Mouse (Mus musculus) olfactory bulb, adult 2 months (tissue): ENCODE measurements around the gene Map4.

ENCODE experiments used
- CTCF ChIP-seq: fragments of 200-500 bp; IDR thresholded peaks from 2 replicates; pipeline ENCODE4 v1.5.1; 2012; ENCODE audit warnings: low read depth, mild to moderate bottlenecking, low read length, moderate library complexity; ENCODE audit not compliant: insufficient read depth
- POLR2A ChIP-seq: fragments of 200-500 bp; IDR thresholded peaks from 2 replicates; pipeline ENCODE4 v1.6.1; 2012; ENCODE audit warnings: mild to moderate bottlenecking, low read depth, low read length, moderate library complexity; ENCODE audit not compliant: insufficient read depth

DNA sequence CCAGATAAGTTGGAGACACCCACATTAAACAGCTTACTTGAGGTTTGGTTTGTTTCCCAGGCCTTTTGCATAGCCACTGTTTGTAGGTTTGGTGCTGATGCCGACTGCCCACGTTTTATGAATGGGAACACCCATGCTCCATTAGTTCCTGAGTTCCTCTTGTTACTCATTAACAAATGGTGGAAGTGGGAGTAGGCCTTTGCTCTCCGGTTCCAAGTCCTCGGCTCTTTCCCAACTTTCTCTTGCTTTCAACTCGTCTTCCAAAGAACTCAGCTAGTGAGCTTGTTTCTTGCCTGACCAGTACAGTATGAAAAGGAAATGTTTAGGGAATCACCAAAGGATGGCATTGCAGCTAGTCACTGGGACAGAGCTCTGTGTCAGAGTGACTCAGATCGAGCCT is 35.7 kb upstream of the Map4 start:
- TF ChIP-seq POLR2A: no peak
- TF ChIP-seq CTCF: no peak
